Mouse (Mus musculus) heart, postnatal 0 days (tissue): ENCODE results near the gene Trak1. TPM values are rescaled to one million over a fixed set of nuclear protein-coding genes. Genes with fewer than 3 reads are reported as not detected.

ENCODE experiments used
- ATAC-seq: fragments of 200-750 bp; cut with Nextera tagmentation; 2 replicates; pipeline ENCODE4 v1.8.0; 2017; ENCODE audit warnings: low read depth, moderate number of reproducible peaks, moderate library complexity; ENCODE audit not compliant: insufficient read depth
- DNase-seq: peaks from one replicate; pipeline ENCODE4 v3.0.0-alpha.2; 2016; ENCODE audit warnings: low spot score
- H3K27ac ChIP-seq: fragments of 300-500 bp; sonication (generic); 2 replicates; pipeline ENCODE4 v1.5.1; 2014; ENCODE audit warnings: low read depth, mild to moderate bottlenecking
- H3K27me3 ChIP-seq: fragments of 300-500 bp; sonication (generic); 2 replicates; pipeline ENCODE4 v1.6.1; 2014; ENCODE audit warnings: low read length, mixed read lengths; ENCODE audit not compliant: control insufficient read depth, insufficient read depth
- H3K36me3 ChIP-seq: fragments of 300-500 bp; sonication (generic); replicated peaks from 2 replicates; pipeline ENCODE4 v1.6.1; 2014; ENCODE audit warnings: low read length, mixed read lengths; ENCODE audit not compliant: control insufficient read depth, insufficient read depth
- H3K4me1 ChIP-seq: fragments of 300-500 bp; sonication (generic); 2 replicates; pipeline ENCODE4 v1.6.1; 2014; ENCODE audit warnings: antibody characterized with exemption; ENCODE audit not compliant: control insufficient read depth, insufficient read depth
- H3K4me2 ChIP-seq: fragments of 300-500 bp; sonication (generic); 2 replicates; pipeline ENCODE4 v1.6.1; 2014; ENCODE audit warnings: low read depth, mild to moderate bottlenecking, low read length, moderate library complexity
- H3K4me3 ChIP-seq: fragments of 300-500 bp; sonication (generic); 2 replicates; pipeline ENCODE4 v1.5.1; 2014; ENCODE audit warnings: low read depth, low read length
- H3K9ac ChIP-seq: fragments of 300-500 bp; sonication (generic); replicated peaks from 2 replicates; pipeline ENCODE4 v1.6.1; 2014; ENCODE audit warnings: low read depth, low read length, mixed read lengths
- H3K9me3 ChIP-seq: fragments of 300-500 bp; sonication (generic); replicated peaks from 2 replicates; pipeline ENCODE4 v1.6.1; 2016; ENCODE audit warnings: low read length; ENCODE audit not compliant: control insufficient read depth
- CTCF ChIP-seq: IDR thresholded peaks from 2 replicates; pipeline ENCODE4 v1.5.1; 2016; ENCODE audit warnings: antibody characterized with exemption, control low read depth, low read depth
- EP300 ChIP-seq: IDR thresholded peaks from 2 replicates; pipeline ENCODE4 v1.6.1; 2016; ENCODE audit warnings: antibody characterized with exemption, low read depth
- WGBS: fragments of 180-500 bp; shearing (Covaris S2); extraction: QIAGEN DNeasy Blood & Tissue Kit; methylation state at CpG from one replicate; pipeline ENCODE4 v1.1.7; 2014; 5-methylcytosine and 5-hydroxymethylcytosine counted together
- polyA plus RNA-seq: library from polyadenylated mRNA; unstranded; fragments of >200 nt; fragmentation: Nextera tagmentation; extraction: Ambion mirVana; gene quantifications from 2 replicates; pipeline ENCODE4 v1.2.1, GENCODE M21; 2015
- total RNA-seq: library from RNA; depleted of rRNA; stranded (reverse); fragments of >200 nt; gene quantifications from 2 replicates; pipeline ENCODE4 v1.2.3, GENCODE M21; 2014; ENCODE audit warnings: low replicate concordance; rRNA removed

The Trak1 gene
- total and polyA plus RNA-seq, 2 experiments from 2014 or later, result 59.3 to 113 TPM

DNA sequence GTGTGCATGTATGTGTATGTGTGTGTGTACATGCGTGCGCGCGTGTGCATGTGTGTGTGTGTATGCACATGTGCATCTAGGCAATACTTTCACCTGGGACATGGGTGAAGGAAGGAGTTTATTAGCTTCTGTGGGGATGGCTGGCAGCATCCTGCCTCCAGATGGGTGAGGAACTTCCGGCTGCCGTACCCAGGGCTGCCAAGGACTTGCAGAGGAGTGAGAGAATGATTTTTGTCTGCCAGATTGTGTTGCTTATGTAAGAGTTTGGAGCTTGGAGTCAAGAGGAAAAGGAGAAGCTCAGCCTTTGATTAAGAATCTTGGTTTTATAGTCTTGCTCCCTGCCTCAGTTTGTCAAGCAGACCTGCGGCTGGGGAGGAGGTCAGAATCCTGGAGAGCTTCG, 208.0 kb downstream of the Trak1 start:
- Histone ChIP-seq H3K9me3 (no peaks in the 10 kb centered on the region), H3K4me3 (no peak overlapping the region), H3K27ac (no peak overlapping the region), H3K4me1 (no peaks in the 10 kb centered on the region), H3K9ac (no peak overlapping the region), H3K27me3 (no peaks in the 10 kb centered on the region), H3K36me3 (no peaks in the 10 kb centered on the region), H3K4me2 (no peak overlapping the region)
- WGBS, result 89% methylated on average over 8 of the region's 8 CpGs
- DNase-seq (no peak), ATAC-seq (no peak)
- TF ChIP-seq EP300 (no peak), CTCF (no peak)

DNA sequence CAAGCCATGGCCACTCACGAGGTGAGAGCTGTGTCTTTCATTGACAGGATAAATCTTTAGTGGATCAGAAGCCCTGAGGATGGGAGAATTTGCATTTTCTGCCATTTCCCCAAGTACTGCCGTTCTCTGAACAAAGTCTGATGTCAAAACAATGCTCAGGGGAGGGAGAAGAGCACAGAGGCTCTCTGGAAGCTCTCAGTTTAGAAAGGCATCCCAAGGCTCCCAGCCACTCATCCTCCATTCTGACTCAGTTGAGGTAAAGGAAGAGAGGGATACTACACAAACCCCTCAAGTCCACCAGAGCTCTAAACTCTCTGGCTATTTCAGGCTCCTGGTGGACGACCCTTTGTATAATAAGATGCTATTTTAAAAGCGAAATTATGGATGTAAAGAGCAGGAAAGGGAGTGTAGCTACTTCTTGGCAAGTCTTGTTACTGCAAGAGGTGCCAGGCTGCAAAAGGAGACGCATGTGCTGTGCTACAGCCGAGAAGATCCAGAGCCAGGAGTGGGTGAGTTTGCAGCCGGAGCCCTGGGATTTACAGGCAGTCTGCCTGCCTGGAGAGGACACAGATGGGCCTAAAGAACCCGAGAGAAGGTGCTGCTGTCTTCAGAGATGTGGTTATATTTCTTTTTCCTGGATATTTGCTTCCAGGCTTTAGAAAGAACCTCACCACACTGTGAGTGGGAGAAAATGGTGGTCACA, 209.3 kb downstream of the Trak1 start:
- no peak overlapping the region for H3K4me3 ChIP-seq
- H3K4me2 ChIP-seq, result no peak overlapping the region
- 57% methylated on average over 8 of the region's 8 CpGs for WGBS
- no peaks in the 10 kb centered on the region for H3K27me3 ChIP-seq
- no peaks in the 10 kb centered on the region for H3K9me3 ChIP-seq
- ATAC-seq (no peak), DNase-seq (no peak)
- no peaks in the 10 kb centered on the region for H3K4me1 ChIP-seq
- no peak overlapping the region for H3K9ac ChIP-seq
- H3K27ac ChIP-seq, result no peak overlapping the region
- no peak for TF ChIP-seq CTCF
- no peak for TF ChIP-seq EP300
- no peaks in the 10 kb centered on the region for H3K36me3 ChIP-seq

DNA sequence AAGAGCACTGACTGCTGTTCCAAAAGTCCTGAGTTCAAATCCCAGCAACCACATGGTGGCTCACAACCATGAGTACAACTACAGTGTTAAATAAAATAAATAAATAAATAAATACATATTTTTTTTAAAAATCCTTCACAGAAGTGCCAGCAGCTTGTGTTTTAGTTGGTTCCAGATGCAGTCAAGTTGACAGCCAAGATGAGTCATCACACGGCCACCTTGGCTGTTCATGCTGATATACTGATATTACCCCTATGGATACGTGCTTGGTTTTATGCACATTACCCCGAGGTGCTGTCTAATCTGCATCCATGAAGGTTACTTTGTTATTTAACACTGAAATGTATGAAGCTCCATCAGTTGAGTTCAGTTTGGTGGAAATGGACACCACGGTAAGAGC, 214.6 kb downstream of the Trak1 start:
- no peak for ATAC-seq
- TF ChIP-seq EP300 (no peak), CTCF (no peak)
- Histone ChIP-seq H3K4me3 (no peak overlapping the region), H3K27me3 (no peaks in the 10 kb centered on the region), H3K4me1 (no peaks in the 10 kb centered on the region), H3K36me3 (no peaks in the 10 kb centered on the region), H3K9me3 (no peaks in the 10 kb centered on the region), H3K4me2 (no peak overlapping the region), H3K9ac (no peak overlapping the region), H3K27ac (no peak overlapping the region)
- no peak for DNase-seq
- WGBS, result 78% methylated on average over 4 of the region's 4 CpGs

- WGBS, result 69% methylated on average over 5 of the region's 5 CpGs
- ATAC-seq (no peak), DNase-seq (no peak)
- no peak overlapping the region for H3K4me2 ChIP-seq
- no peak overlapping the region for H3K27ac ChIP-seq
- H3K9ac ChIP-seq, result no peak overlapping the region
- H3K4me3 ChIP-seq, result no peak overlapping the region
- H3K36me3 ChIP-seq, result no peaks in the 10 kb centered on the region
- no peaks in the 10 kb centered on the region for H3K9me3 ChIP-seq
- H3K27me3 ChIP-seq, result no peaks in the 10 kb centered on the region
- H3K4me1 ChIP-seq, result no peaks in the 10 kb centered on the region
- TF ChIP-seq EP300, result no peak
Observed at GRCm38 (mm10) chr9:121514462-121514861, 217.2 kb downstream of the Trak1 start.

GRCm38 (mm10) chr9:121520047-121520446, 222.7 kb downstream of the Trak1 start:
- ATAC-seq, result no peak
- H3K9ac ChIP-seq, result no peak overlapping the region
- DNase-seq, result no peak
- H3K4me2 ChIP-seq, result no peak overlapping the region
- no peak overlapping the region for H3K4me3 ChIP-seq
- no peak overlapping the region for H3K27ac ChIP-seq
- H3K4me1 ChIP-seq, result no peaks in the 10 kb centered on the region
- TF ChIP-seq CTCF (no peak), EP300 (no peak)
- WGBS, result 53% methylated on average over 5 of the region's 5 CpGs
- H3K9me3 ChIP-seq, result no peaks in the 10 kb centered on the region
- no peaks in the 10 kb centered on the region for H3K27me3 ChIP-seq
- no peaks in the 10 kb centered on the region for H3K36me3 ChIP-seq

Other genes with a start within 250 kb of the Trak1 start
- gene Ulk4, start 20.3 kb upstream of the Trak1 start, total RNA-seq, result 1.3 and 1.5 TPM in 2 replicates
- 64.3 and 66.7 TPM in 2 replicates for gene Ulk4, start 20.3 kb upstream of the Trak1 start, polyA plus RNA-seq
- 1.4 TPM in 1 of 2 replicates, not detected in the other for gene Cck, start 198.2 kb downstream of the Trak1 start, total RNA-seq
- gene Cck, start 198.2 kb downstream of the Trak1 start, polyA plus RNA-seq, result 0.29 and 0.95 TPM in 2 replicates